Mouse (Mus musculus) lung, adult 2 months (tissue): ENCODE measurements at regions not wholly inside any gene's neighbourhood (a gene's known extent, or its start where the extent isn't known, plus 50 kb on each side); places are given as distances from the start of the nearest gene placed in this dataset.

Experiments used
- DNase-seq: peaks from one replicate; pipeline ENCODE4 v3.0.0; 2022
- H3K4me1 ChIP-seq: fragments of 200-500 bp; 2 replicates; pipeline ENCODE4 v1.6.1; 2011; ENCODE audit warnings: low read length; ENCODE audit not compliant: control insufficient read depth, insufficient read depth
- H3K4me3 ChIP-seq: fragments of 200-500 bp; replicated peaks from 2 replicates; pipeline ENCODE3; 2011; ENCODE audit warnings: low read depth, mild to moderate bottlenecking, control low read depth, low read length; ENCODE audit errors: extremely low read depth
- CTCF ChIP-seq: fragments of 200-500 bp; IDR thresholded peaks from 2 replicates; pipeline ENCODE4 v1.5.1; 2011; ENCODE audit warnings: mild to moderate bottlenecking, low read length, control low read depth; ENCODE audit not compliant: insufficient read depth
- POLR2A ChIP-seq: fragments of 200-500 bp; IDR thresholded peaks from 2 replicates; pipeline ENCODE4 v1.6.1; 2011; ENCODE audit warnings: low read depth, mild to moderate bottlenecking, control low read depth, low read length, borderline replicate concordance; ENCODE audit errors: extremely low read depth
- WGBS: fragments of 180-500 bp; shearing (Covaris S2); methylation state at CpG from one replicate; pipeline ENCODE4 v1.1.7; 2018; 5-methylcytosine and 5-hydroxymethylcytosine counted together

DNA sequence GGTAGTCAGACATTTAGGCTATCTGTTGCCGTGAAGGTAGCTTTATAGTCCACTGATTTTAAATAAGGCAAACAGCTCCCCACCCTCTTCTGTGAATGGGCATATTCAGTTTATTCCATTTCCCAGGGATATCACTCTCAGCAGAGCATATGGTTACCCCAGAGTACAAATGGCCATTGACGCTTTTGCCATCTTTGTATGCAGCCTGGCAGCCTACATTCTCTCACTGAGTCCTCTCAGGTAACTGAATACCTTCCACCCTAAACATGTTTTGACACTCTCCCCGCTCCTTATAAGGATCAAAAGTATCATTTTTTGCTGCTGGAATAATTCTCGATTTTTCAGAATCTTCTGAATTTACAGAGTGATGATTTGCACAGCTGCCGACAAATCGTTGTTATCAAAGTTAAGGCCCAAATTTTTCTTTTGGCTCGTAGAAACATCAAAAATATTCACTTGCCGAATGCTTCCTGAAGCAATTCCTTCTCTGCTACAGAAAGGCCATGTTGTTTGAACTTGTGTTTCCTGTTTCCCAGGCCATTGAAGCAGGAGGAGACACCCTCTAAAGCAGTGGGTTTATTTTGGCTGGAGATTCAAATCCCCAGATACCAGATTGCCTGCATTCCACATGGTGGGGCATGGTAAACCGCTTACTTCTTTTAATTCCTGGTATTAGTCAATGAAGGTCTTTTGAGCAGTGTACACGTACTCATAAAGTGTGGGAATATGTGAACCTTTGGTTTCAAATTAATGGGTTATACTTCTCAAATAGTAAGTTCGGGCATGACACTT lies 108.1 kb upstream of the Usp25 start:
- no peak for TF ChIP-seq POLR2A
- TF ChIP-seq CTCF: no peak
- no peak for DNase-seq
- 58% methylated on average over 11 of the region's 11 CpGs for WGBS
- H3K4me1 ChIP-seq: no peaks in the 10 kb centered on the region
- no peak overlapping the region for H3K4me3 ChIP-seq

DNA sequence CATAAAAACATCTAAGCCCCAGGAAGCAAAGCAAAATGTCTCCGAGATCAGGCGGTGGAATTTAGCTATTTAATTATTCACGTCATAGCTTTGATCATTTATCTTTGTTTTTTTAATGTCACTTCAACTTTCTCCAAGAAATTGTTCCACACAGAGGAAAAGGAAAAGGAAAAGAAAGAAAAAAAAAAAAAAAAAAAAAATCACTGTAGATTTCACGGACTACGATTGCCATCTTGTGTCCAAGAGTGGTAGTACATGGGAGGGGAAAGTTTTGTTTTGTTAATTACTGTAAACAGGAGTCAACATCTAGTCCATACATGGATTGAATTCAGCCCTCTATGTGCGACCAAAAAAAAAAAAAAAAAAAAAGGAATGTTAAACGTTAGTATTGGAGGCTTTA lies 114.4 kb upstream of the Usp25 start:
- 5% methylated on average over 7 of the region's 7 CpGs for WGBS
- TF ChIP-seq CTCF (peak; percentile 29; the same call in 1 of the 2 replicates), POLR2A (no peak)
- Histone ChIP-seq H3K4me3 (no peak overlapping the region), H3K4me1 (peaks cover 4% of the 10 kb centered on the region; the same call in 1 of the 2 replicates)
- DNase-seq: no peak

GRCm38 (mm10) chr16:76896305-76896704 lies 117.2 kb upstream of the Usp25 start:
- no peak overlapping the region for H3K4me3 ChIP-seq
- peaks cover 4% of the 10 kb centered on the region; the same call in 1 of the 2 replicates for H3K4me1 ChIP-seq
- TF ChIP-seq CTCF (no peak), POLR2A (no peak)
- DNase-seq: no peak
- WGBS: 18% methylated on average over 13 of the region's 13 CpGs

DNA sequence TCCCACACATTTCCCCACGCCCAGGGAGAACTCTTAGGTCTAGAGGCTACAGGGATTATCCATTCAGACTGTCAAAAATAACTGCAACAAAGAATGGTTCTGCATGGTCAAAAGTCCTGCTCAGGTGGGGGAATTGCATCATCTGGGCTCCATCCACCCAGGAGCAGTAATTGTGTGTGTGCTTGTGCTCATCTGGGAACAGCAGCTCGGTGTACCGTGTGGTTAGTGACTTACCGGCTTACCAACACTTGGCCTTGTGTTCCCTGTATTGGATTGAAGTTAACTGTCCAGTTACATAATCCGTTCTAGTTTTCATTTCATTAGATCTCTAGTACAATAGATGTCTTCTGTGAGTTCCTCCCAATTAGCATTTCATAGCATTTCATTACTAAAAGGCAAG lies 117.7 kb upstream of the Usp25 start:
- DNase-seq: no peak
- WGBS: 83% methylated on average over 5 of the region's 5 CpGs

DNA sequence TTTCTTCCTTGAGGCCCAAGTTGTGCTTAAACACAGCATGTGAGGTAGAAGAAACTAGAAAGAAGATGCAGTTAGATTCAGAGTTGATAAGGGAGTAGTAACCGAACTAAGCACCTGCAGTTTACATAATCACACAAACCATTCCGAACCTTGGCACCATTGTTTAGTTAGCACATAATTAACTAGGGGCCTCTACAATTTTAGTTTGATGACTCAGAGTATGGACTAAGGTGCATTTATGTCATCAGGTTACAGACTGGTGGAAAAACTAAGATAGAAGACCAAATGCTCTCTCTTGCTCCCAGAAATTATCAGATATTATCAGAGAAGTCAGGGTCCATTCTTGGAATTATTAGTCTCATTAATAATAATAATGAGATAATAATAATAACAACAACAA lies 134.9 kb upstream of the Usp25 start:
- no peak for DNase-seq
- TF ChIP-seq POLR2A: no peak
- TF ChIP-seq CTCF: no peak
- H3K4me1 ChIP-seq: no peaks in the 10 kb centered on the region
- H3K4me3 ChIP-seq: no peak overlapping the region
- 43% methylated on average over 2 of the region's 2 CpGs for WGBS

More for the DNA sequence above, 117.7 kb upstream of the Usp25 start:
- Histone ChIP-seq H3K4me3 (no peak overlapping the region), H3K4me1 (peaks cover 4% of the 10 kb centered on the region; the same call in 1 of the 2 replicates)
- TF ChIP-seq CTCF (no peak), POLR2A (no peak)

DNA sequence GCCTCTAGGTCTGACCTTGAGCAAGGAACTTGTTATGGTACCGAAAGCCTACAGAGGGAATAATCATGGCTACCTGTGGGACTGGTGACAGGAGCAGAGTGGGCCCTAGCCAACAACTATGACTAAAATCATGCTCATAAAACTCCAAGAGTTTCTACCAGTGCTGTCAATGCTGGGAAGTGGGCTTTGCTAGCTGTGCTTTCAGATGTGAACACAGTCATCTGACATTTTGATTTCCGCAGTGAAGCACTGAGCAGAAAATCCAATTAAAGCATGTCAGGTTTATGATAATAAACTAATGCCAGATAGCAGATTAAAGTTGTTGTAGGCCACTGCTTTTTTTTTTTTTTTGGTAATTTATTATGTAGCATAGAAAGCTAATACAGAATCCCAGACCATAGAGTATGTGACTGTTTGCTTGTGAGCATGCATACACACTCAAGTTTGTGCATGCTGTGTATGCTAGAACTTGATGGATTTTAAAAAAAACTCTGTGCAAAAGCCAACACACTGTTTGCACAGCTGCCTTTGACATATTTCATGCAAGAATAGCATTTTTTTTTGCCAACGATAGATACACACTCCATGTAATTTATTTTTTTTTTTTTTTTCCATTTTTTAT lies 138.0 kb upstream of the Usp25 start:
- H3K4me3 ChIP-seq: no peak overlapping the region
- TF ChIP-seq POLR2A (no peak), CTCF (no peak)
- no peaks in the 10 kb centered on the region for H3K4me1 ChIP-seq
- no peak for DNase-seq
- WGBS: 87% methylated on average over 3 of the region's 3 CpGs

DNA sequence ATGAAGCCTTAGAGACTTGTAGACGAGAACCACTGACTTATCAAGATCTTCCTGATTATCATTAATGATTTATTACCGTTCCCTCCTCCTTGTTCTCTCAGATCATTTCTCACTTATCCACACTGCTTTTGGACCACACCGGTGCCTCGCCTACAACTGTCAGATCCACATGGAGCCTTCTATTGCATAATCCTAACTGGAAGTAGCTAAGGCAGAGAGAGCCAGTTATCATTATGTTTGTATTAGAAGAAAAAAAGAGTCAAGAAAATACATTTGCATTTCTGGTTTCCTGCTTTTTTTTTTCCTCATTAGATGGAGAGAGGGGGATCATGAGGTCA lies 147.1 kb upstream of the Usp25 start:
- Histone ChIP-seq H3K4me1 (no peaks in the 10 kb centered on the region), H3K4me3 (no peak overlapping the region)
- no peak for TF ChIP-seq POLR2A
- no peak for TF ChIP-seq CTCF
- no peak for DNase-seq
- WGBS: 35% methylated on average over 4 of the region's 4 CpGs

DNA sequence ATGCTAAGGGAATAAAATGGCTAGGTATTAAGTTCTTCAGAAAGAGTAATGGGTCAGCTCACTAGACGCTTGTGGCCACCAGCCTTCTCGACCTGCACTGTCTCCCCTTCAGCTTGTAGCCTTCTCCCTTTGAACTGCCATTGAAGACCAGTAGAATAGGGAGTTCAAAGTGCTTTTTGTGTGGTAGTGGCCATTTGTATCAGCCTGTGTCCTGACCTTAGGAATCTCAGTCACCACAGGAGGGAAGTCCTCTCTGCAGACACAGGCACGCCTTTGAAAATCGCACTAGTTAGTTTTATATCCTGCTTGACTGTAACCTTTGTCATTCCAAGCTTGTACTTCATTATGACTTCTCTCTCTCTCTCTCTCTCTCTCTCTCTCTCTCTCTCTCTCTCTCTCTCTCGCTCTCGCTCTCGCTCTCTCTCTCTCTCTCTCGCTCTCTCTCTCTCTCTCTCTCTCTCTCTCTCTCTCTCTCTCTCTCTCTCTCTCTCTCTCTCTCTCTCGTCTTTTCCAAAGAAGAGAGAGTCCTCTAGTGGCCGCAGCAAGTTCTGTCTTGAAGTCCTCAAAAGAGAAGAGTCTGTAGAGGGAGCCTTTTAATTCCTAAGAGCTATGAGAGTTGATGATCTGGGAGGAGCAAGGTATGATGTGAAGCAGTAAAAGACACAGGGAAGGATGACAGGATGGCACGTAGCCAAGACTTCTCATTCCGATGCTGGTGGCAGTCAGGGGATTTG lies 147.6 kb upstream of the Usp25 start:
- TF ChIP-seq POLR2A (no peak), CTCF (no peak)
- no peak overlapping the region for H3K4me3 ChIP-seq
- 18% methylated on average over 9 of the region's 12 CpGs for WGBS
- H3K4me1 ChIP-seq: no peaks in the 10 kb centered on the region
- no peak for DNase-seq

- Histone ChIP-seq H3K4me1 (no peaks in the 10 kb centered on the region), H3K4me3 (no peak overlapping the region)
- DNase-seq: no peak
- WGBS: 90% methylated on average over 3 of the region's 3 CpGs
- TF ChIP-seq CTCF: no peak
- no peak for TF ChIP-seq POLR2A
Measured at GRCm38 (mm10) chr16:76864392-76864791, 149.1 kb upstream of the Usp25 start.

GRCm38 (mm10) chr16:76855797-76856196 lies 157.7 kb upstream of the Usp25 start:
- WGBS: 87% methylated on average over 2 of the region's 2 CpGs
- Histone ChIP-seq H3K4me3 (no peak overlapping the region), H3K4me1 (no peaks in the 10 kb centered on the region)
- DNase-seq: no peak
- no peak for TF ChIP-seq POLR2A
- TF ChIP-seq CTCF: no peak

DNA sequence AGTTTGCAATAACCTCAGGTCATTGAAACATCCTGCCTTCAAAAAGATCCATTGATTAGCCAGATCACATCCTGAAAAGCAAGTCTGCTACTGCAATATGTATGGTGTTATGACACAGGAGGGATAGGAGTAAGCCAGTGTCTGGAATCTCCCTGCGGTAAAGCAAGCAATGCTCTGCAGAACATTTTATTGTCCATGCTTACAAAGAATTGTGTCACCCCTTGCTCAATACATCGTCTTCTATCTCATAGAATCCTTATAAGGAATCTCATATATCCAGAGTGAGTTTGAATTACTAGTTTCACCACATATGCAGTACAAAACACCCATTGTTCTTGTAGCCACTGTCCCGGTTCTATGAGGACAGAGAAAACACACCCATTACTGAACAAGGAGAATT lies 162.1 kb upstream of the Usp25 start:
- no peak for DNase-seq
- WGBS: 65% methylated on average over 3 of the region's 3 CpGs
- no peak for TF ChIP-seq CTCF
- no peak for TF ChIP-seq POLR2A

More for the DNA sequence above, 162.1 kb upstream of the Usp25 start:
- Histone ChIP-seq H3K4me3 (no peak overlapping the region), H3K4me1 (no peaks in the 10 kb centered on the region)
